Comparison of ENCODE assay signal across 7 mouse cellular contexts in the genomic region with DNA sequence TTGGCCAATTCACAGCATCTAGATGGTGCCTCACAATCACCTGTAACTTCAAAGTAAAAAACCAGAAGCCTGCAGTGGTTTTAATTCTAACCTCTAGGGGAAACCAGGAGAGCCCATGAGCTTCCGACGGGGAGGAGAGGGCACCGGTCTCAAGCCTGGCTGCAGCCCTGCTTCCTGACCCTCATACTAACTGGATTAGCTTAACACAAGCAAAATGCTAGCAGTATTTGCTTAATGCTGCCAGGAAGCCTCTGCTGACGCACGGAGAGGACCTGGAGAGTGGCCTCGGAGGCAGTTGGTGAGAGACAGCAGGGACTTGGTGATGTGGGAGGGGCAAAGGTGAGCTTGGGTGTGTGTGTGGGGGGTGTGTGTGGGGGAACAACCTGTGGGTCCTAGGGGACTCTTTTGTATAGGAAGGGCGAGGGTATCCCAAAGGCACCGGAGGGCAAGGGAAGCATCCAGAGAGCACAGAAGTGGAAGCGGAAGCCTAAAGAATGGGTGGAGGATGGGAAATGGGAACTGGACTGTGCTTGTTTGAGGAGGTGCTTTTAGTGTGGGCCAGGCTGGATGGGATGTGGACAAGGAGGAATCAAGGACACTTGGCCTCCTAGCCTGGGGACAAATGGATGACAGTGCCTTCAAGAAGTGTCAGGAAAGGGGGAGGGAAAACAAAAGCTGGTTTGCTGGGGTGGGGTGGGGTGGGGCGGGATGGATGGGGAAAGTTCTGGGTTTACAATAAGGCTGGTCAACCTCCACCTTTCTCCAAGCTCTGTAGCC. TPM values are rescaled to one million over a fixed set of nuclear protein-coding genes. Genes with fewer than 3 reads are reported as not detected.
DNase-seq lines count a peak whose midpoint lies in the region; ATAC-seq and TF ChIP-seq lines count a peak whose summit lies in the region.

A gene (plus strand): TSS at position 141 of the 777 bp plus-strand sequence.

- TF ChIP-seq CTCF in bone marrow, adult 2 months (IDR thresholded peaks at IDR 0.05; ENCODE audit: control insufficient read depth, insufficient read depth, low read length): no peak

- DNase-seq in lung, postnatal 25 days (ENCODE audit: low spot score): no peak
- no peak for DNase-seq in hindbrain, embryonic 14.5 days (ENCODE audit: low spot score)
- DNase-seq in ovary, postnatal 14 days (ENCODE audit: low spot score): no peak
- DNase-seq in kidney, adult 11 months: no peak

- H3K27ac ChIP-seq in lung, embryonic 16.5 days (ENCODE audit: low read length): no peak within 1 kb of the TSS
- H3K27ac ChIP-seq in bone marrow, adult 2 months (ENCODE audit: control insufficient read depth, insufficient read depth, low read depth, low read length, poor library complexity): no peak within 1 kb of the TSS
- H3K27ac ChIP-seq in hindbrain, embryonic 14.5 days: no peak within 1 kb of the TSS
- H3K27ac ChIP-seq in liver, embryonic 16.5 days (ENCODE audit: low read length): no peak within 1 kb of the TSS

- no peak within 1 kb of the TSS for H3K4me3 ChIP-seq in lung, embryonic 16.5 days (ENCODE audit: low read length)
- H3K4me3 ChIP-seq in bone marrow, adult 2 months (replicated peaks; ENCODE audit: control insufficient read depth, low read depth, low read length): no peak within 1 kb of the TSS
- no peak within 1 kb of the TSS for H3K4me3 ChIP-seq in hindbrain, embryonic 14.5 days (replicated peaks; ENCODE audit: low read length)
- no peak within 1 kb of the TSS for H3K4me3 ChIP-seq in liver, embryonic 16.5 days (ENCODE audit: low read depth, low read length)

- no peak within 1 kb of the TSS for H3K4me2 ChIP-seq in lung, embryonic 16.5 days (ENCODE audit: low read depth, low read length)
- H3K4me2 ChIP-seq in hindbrain, embryonic 14.5 days (replicated peaks): no peak within 1 kb of the TSS
- H3K4me2 ChIP-seq in liver, embryonic 16.5 days (ENCODE audit: low read depth, low read length): no peak within 1 kb of the TSS

- no peaks in the 10 kb centered on the region for H3K9me3 ChIP-seq in lung, embryonic 16.5 days (ENCODE audit: control insufficient read depth, low read length)
- H3K9me3 ChIP-seq in hindbrain, embryonic 14.5 days (ENCODE audit: control insufficient read depth, low read length): no peaks in the 10 kb centered on the region
- no peaks in the 10 kb centered on the region for H3K9me3 ChIP-seq in liver, embryonic 16.5 days (replicated peaks; ENCODE audit: control insufficient read depth, low read length)

- H3K36me3 ChIP-seq in lung, embryonic 16.5 days (ENCODE audit: control insufficient read depth, insufficient read depth, low read length): no peaks in the 10 kb centered on the region
- H3K36me3 ChIP-seq in hindbrain, embryonic 14.5 days (replicated peaks; ENCODE audit: control insufficient read depth, insufficient read depth): no peaks in the 10 kb centered on the region
- no peaks in the 10 kb centered on the region for H3K36me3 ChIP-seq in liver, embryonic 16.5 days (ENCODE audit: control insufficient read depth, insufficient read depth)

- 49% methylated on average over 10 of the region's 10 CpGs for WGBS in lung, embryonic 16.5 days
- 73% methylated on average over 10 of the region's 10 CpGs for WGBS in bone marrow, adult 2 months
- WGBS in hindbrain, embryonic 14.5 days: 75% methylated on average over 10 of the region's 10 CpGs
- 68% methylated on average over 10 of the region's 10 CpGs for WGBS in liver, embryonic 16.5 days (ENCODE audit: insufficient replicate concordance)

- TF ChIP-seq POLR2A in bone marrow, adult 2 months (IDR thresholded peaks at IDR 0.05; ENCODE audit: borderline replicate concordance, control insufficient read depth, low read depth, low read length): no peak

- H3K4me1 ChIP-seq in lung, embryonic 16.5 days (replicated peaks; ENCODE audit: control insufficient read depth, insufficient read depth, low read length): peaks cover 21% of the 10 kb centered on the region
- peaks cover 3% of the 10 kb centered on the region; the same call in 1 of the 2 replicates for H3K4me1 ChIP-seq in bone marrow, adult 2 months (ENCODE audit: control insufficient read depth, insufficient read depth, low read length)
- H3K4me1 ChIP-seq in hindbrain, embryonic 14.5 days (replicated peaks; ENCODE audit: control insufficient read depth, insufficient read depth, low read length): no peaks in the 10 kb centered on the region; the same call in 1 of the 2 replicates
- peaks cover 19% of the 10 kb centered on the region for H3K4me1 ChIP-seq in liver, embryonic 16.5 days (ENCODE audit: control insufficient read depth, low read depth, low read length)

- H3K27me3 ChIP-seq in lung, embryonic 16.5 days (ENCODE audit: control insufficient read depth, insufficient read depth, low read depth, low read length): no peaks in the 10 kb centered on the region
- no peaks in the 10 kb centered on the region for H3K27me3 ChIP-seq in hindbrain, embryonic 14.5 days (ENCODE audit: control insufficient read depth, insufficient read depth, low read length)
- H3K27me3 ChIP-seq in liver, embryonic 16.5 days (ENCODE audit: control insufficient read depth, insufficient read depth, low read depth, low read length): no peaks in the 10 kb centered on the region

- ATAC-seq in lung, embryonic 16.5 days (ENCODE audit: low read depth): no peak
- ATAC-seq in hindbrain, embryonic 14.5 days (ENCODE audit: low FRiP score): no peak
- ATAC-seq in liver, embryonic 16.5 days (ENCODE audit: low read depth): no peak

- no peak within 1 kb of the TSS for H3K9ac ChIP-seq in lung, embryonic 16.5 days (ENCODE audit: low read length)
- no peak within 1 kb of the TSS for H3K9ac ChIP-seq in hindbrain, embryonic 14.5 days
- no peak within 1 kb of the TSS for H3K9ac ChIP-seq in liver, embryonic 16.5 days (ENCODE audit: low read depth, low read length)

RNA-seq across cellular contexts. Expression of the gene that starts here (rescaled TPM):
- polyA plus RNA-seq in lung, embryonic 16.5 days (2015; fragmentation: Nextera tagmentation; extraction: Ambion mirVana): 44.4 and 50.0 TPM in 2 replicates
- polyA plus RNA-seq in bone marrow, adult 2 months (2011; ENCODE audit: insufficient read depth, insufficient read length, low replicate concordance, missing spikeins): 25.4 and 33.4 TPM in 2 replicates
- polyA plus RNA-seq in hindbrain, embryonic 14.5 days (2014; fragmentation: Nextera tagmentation; extraction: Ambion mirVana): 117 and 121 TPM in 2 replicates
- 34.8 and 36.9 TPM in 2 replicates for polyA plus RNA-seq in liver, embryonic 16.5 days (2015; fragmentation: Nextera tagmentation; extraction: Ambion mirVana)
